Mouse (Mus musculus) embryo, embryonic 11 days (tissue): ENCODE measurements around the gene Brinp1.
A peak's percentile ranks its signal among the peaks of the same experiment; 100 is the strongest.
"Not testable (repeated sequence)": the region's sequence is repeated elsewhere in the genome, so short reads cannot be mapped to it uniquely, and the experiment has no call there.

Experiments used
- DNase-seq: peaks from one replicate; pipeline ENCODE4 v3.0.0-alpha.2; 2015

Gene Brinp1

DNA sequence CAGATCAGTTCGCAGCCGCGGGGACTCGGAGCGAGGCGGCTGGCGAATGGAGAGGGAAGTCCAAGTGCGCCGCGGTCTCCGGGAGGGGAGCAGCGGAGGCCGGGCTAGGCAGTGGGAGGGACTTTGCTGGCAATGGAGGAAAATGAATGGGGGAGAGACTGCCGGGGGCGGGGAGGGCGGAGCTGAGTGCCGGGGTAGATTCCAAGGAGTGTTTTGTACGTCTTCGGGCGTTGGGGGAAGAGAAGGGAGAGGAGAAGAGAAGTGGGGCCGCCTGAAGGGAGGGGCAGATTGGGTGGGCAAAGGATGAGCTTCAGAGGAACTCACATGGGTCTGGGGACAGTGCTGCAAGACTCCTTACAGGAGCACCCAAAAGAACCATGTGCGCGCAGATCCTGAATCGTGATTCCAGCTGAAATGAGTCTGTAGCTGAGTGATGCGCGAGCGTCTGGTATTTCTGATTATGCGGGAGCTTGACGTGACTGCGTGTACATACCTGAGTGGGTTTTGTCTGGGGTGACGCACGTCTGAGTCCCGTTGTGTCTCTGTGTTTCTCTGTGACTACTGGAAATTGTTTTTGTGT is at the start of gene Brinp1:
Gene Brinp1 (minus strand): TSS at position 76 of the 580 bp plus-strand sequence.
- DNase-seq: peak; percentile 88

DNA sequence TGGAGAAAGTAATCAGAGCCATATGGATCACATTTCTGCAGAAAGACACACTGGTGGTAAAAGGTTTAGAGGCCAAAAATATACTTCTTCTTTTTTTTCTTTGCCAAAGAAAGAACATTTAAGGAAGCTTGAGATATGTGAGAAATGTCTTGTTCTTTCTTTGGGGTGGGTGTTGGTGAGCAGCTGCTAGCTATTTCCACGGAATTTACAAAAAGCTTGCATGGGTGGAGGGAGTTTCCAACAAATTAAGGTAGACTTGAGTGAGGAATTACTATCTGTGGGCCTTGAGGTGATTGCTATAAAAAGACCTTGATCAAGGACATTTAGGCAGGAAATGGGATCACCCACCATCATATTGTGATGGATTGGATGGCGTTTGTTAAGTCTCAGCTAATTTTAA is 3.1 kb upstream of the Brinp1 start:
- no peak for DNase-seq

DNA sequence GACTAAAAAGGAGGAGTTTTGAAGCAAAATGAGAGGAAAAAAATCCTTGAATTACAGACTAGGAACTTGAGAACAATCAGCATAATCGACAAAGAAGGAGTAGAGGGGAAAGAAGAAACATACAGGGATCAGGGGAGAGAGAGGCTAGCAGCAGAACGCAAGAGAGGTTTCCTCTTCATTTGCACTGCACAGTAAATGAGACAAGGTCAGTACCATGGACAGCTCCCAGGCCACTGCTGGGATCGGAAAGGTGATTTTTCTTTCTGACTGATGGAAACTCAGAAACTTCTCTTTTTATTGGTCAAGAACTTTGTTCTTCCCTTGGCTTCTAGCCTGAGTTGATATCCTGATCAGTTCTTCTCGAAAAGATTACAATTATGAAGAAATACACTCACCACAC is 1.4 kb upstream of the Brinp1 start:
- peak; percentile 86 for DNase-seq

- DNase-seq: peak; percentile 26
Observed at GRCm38 (mm10) chr4:68953667-68954321, 403 bp downstream of the Brinp1 start.

GRCm38 (mm10) chr4:68953131-68953551 is 1.1 kb downstream of the Brinp1 start:
- no peak for DNase-seq

GRCm38 (mm10) chr4:68950556-68950955 is 3.6 kb downstream of the Brinp1 start:
- DNase-seq: peak; percentile 77

- no peak for DNase-seq
Observed at GRCm38 (mm10) chr4:68942938-68943337, 11.3 kb downstream of the Brinp1 start.

DNA sequence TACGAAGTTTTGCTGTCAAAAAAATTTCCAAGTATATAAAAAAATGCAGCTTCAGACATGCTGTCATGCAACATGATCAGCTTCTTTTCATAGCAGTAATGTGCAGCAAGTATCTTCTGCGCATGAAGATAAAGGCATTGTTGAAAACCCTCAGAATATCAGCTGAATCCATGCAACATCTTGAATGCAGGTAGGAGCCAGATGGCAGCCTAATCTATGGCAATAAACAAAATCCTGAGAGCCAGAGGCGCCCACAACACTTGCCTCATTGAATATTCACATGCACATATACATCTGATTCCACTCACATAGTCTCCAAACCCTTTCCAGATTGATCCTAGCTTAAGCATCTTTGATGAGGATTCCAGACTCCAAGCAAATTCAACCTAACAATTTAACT is 24.2 kb downstream of the Brinp1 start:
- no peak for DNase-seq

DNA sequence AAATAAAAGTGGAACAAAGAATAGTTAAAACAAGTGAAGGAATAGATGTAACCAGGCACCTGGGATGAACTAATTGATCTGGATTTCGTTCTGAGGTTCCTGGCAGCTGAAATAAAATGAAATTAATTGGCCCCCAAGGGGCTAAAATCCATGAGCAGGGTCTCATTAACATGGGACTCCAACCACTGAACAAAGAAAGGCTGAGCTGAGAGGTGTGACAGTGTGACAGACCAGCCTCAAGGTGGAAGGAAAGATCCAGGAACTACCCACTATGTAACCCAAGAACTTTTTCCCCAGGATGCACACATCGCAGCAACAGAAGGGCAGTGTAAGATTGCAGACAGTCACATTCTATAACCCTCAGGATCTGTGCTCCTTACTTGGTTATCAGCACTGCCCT is 28.1 kb downstream of the Brinp1 start:
- no peak for DNase-seq

DNA sequence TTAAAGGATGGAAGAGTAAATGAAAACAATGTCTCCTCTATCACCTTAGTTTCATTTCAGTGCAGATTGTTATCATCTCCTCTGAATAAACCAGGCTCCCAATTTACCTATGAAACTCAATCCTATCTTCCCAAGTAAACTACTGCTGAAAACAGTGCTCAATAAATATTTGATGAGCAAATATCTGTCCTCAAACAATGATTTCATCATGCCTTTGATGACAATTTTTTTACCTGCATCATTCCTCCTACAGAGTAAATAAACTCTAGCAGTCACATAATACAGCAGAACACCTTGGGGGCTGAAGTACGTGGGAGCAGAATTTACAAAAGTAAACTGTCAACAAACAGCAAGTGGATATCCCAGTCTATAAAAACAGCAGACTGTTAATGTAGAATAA is 31.3 kb downstream of the Brinp1 start:
- DNase-seq: no peak

GRCm38 (mm10) chr4:68922504-68922903 is 31.7 kb downstream of the Brinp1 start:
- DNase-seq: no peak

DNA sequence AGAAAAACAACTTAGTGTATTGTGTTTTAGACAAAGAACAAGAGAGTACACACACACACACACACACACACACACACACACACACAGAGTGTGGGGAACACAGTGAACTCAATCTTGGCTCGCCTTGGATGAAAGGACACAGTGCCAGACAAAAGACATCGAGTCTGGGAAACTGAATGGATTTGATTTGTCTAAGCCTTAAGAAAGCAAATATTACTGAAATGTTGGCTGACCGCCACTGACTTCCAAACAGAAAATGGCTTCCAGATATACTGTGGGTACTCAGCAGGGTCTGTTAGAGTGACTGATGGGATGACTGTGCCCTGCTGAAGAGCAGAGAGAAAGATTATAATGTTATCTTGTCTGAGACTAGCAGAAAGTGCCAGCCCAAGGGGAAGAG is 34.1 kb downstream of the Brinp1 start:
- DNase-seq: no peak

DNA sequence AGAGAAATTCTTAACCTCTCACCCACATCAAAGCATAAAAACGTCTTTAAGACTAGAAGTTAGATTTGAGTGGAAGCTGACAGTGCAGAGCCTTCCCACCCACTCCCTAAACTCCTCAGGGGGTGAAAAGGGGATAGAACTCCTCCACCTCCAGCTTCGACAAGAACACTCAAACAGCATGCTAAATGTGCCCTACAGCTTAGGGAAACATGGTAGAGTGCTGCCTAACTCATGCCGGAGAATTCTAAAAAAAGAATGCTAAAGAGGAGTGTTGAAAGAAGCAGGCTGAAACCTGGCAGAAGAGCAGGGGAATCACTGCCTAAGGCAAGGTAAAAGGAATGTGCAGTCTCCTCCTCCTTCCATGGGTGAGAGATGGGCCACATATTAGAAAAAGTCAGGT is 43.3 kb downstream of the Brinp1 start:
- no peak for DNase-seq

- no peak for DNase-seq
Observed at GRCm38 (mm10) chr4:68906417-68907210, 47.6 kb downstream of the Brinp1 start.

- no peak for DNase-seq
Observed at GRCm38 (mm10) chr4:68890526-68890925, 63.7 kb downstream of the Brinp1 start.

- DNase-seq: no peak
Observed at GRCm38 (mm10) chr4:68886276-68886675, 67.9 kb downstream of the Brinp1 start.

- DNase-seq: no peak
Observed at GRCm38 (mm10) chr4:68872028-68872427, 82.2 kb downstream of the Brinp1 start.

DNA sequence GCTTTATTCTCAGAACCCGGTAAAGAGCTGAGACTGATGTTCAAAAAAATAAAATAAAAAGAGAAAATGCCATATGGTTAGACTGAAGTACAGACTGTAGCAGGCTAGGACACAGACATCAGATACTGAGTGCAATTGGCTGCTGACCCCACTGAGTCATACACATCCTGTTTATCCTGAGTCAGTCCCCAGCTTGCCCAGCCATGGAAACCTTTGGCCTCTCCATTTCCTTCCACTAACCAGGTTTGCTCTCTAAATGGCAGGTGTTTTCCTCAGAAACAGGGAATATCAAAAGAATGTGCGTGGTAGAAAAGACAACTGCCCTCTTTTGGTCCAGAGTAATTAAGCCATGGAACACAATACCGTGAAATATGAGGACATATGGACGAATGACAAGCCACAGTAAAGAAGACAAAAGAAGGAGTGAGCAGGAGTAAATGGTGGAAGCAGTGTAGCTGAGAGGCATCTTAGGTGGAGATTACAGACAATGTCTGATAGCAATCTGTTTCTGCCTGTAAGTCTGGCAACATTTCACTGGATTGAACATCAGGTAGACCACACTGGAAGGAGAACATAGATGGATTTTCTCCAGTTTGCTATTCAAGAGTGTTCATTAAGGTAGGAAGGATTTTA is 88.9 kb downstream of the Brinp1 start:
- peak; percentile 2 for DNase-seq

DNA sequence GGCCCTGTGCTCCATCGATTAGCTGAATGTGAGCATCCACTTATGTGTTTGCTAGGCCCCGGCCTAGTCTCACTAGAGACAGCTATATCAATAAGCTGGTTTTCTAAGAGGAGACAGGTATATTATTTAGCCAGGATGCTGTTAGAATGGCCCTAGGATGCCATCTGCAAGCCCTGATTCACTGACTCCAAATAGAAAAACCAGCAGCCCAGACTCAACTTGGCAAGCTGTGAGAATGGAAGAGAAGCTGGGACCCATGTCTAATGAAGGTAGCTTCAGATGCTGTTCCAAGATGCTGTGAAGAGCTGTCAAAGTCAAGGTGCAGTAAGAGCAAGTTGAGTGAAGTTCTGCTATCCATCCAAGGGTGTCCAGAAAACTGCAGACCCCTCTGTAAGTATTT is 89.5 kb downstream of the Brinp1 start:
- DNase-seq: no peak

- DNase-seq: no peak
Observed at GRCm38 (mm10) chr4:68856868-68857267, 97.3 kb downstream of the Brinp1 start.

- DNase-seq: no peak
Observed at GRCm38 (mm10) chr4:68849671-68850070, 104.5 kb downstream of the Brinp1 start.

- no peak for DNase-seq
Observed at GRCm38 (mm10) chr4:68846976-68847375, 107.2 kb downstream of the Brinp1 start.

DNA sequence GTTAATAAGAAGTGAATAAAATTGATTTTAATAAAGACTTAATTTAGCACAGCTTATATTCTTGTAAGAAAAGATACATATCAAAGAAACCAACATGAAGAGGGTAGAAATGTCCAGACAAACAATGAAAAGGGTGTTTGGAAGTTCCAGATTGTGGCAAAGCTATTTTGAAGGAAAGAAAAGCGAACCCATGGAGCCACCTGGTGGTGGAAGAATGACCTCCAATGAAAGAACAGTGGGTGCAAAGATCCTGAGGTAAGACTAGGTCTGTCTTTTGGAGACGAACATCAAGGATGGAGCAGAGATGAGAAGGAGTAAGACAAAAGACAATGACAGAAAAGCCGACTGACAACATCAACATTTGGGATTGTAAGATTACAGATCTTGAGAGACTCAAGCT is 108.2 kb downstream of the Brinp1 start:
- DNase-seq: peak; percentile 56

GRCm38 (mm10) chr4:68813997-68814396 is 140.2 kb downstream of the Brinp1 start:
- not testable (repeated sequence) for DNase-seq
